Mouse (Mus musculus) cerebellum, adult (tissue): ENCODE measurements at regions not wholly inside any gene's neighbourhood (a gene's known extent, or its start where the extent isn't known, plus 50 kb on each side); places are given as distances from the start of the nearest gene placed in this dataset.

Experiments
- ATAC-seq: cut with Nextera tagmentation; 2 replicates; pipeline ENCODE4 v1.9.2; 2017; ENCODE audit warnings: mild to moderate bottlenecking, moderate library complexity, mixed read lengths; ENCODE audit not compliant: insufficient number of reproducible peaks, low FRiP score, low TSS enrichment

DNA sequence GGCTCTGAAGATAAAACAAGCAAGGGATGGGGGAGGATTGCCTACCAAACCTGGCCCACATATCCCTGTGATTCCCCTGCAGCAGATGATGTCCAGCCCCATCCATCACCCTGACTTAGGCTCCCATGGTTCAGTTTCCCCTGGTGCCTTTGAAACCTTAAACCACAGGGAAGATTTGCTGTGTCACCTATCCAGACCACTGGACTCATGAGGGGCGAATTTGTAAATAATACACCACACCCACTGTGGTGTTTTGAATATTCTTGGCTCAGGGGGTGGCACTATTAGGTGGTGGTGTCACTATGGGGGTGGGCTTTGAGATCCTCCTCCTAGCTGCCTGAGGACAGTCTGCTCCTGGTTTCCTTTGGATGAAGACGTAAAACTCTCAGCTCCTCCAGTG is 205.8 kb upstream of the Srrm4 start:
- ATAC-seq = no peak

DNA sequence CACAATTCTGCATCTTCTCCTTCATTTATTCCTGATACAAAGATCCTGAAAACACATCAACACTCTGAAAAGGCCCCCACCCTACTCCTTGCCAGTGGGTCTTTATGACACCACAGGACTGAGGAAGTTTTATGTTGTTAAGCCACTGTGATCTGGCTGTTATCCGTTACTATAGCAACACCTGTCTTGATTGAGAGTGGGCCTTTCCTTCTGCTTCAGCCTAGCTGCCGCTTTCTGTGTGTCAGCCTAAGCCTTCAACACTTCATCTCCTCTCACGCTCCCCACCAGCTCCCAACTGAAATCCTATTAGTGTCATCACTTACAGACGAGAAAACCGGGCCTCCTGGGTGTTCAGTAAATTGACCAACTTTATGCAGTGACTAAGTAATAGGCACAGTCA is 203.6 kb upstream of the Srrm4 start:
- ATAC-seq = no peak

DNA sequence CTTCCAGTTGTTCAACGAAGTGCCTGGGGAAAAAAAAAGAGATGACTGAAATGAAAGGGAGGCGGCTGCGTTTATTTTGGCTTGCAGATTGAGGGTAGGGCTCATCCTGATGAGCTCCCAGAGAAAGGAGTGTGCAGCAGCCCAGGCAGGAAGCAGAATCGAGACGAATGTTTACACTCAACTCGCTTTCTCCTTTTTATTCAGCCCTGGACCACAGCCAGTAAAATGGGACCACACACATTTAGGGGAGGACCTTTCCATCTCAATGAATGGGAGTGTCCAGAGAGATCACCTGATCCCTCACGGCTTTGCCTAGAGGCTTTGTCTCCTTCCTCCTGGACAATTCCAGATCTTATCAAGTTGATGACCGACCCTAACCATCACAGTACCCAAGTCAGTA is 198.8 kb upstream of the Srrm4 start:
- ATAC-seq = no peak

DNA sequence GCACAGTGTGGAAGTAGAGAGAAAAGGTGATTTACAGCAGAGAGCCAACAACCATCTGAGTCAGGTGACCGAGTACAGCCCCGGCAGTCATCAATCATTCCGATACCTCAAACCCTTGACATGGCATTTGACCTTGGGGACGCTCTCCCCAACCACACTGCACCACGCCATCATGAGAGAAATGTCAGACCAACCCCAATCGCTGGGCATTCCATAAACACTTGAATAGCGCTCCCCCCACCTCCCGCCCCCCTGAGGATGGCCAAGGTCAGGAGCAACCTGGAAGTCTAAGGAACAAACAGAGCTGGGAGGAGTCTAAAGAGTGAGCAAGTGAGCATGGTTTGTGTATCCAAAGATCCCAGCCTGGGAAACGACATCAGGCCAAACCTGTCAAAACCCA is 198.2 kb upstream of the Srrm4 start:
- ATAC-seq = no peak

DNA sequence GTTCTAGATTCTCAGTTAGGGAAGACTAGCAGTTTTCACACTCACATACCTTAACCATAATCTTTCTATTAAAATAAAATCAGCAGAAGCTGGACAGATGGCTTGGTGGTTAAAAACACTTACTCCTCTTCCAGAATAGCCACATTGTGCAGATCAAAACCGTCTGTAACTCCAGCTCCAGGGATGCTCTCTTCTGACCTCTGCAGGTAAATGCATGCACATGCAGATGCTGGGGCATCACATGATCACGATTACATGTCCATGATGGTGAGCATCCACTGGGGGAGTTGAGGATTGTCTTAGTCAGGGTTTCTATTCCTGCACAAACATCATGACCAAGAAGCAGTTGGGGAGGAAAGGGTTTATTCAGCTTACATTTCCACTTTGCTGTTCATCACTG is 184.8 kb upstream of the Srrm4 start:
- ATAC-seq = no peak

DNA sequence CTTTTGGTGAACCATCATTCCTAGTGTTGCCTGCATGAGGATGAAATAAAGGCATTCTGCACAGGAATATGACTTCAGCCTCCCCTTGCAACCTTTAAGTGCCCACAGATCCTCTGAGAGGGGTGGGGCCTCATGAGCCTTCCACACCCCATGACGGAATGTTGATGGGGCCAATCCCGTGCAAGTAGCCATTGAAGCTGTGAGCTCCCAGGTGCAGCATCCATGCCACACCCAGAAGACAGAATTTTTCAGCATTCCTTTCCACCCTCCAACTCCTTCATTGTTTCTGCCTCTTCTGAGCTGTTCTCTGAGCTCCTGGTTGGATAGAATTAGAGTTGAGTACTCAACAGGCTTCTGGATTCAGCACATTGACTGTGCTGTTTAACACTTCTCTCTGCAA is 174.6 kb upstream of the Srrm4 start:
- ATAC-seq = no peak

DNA sequence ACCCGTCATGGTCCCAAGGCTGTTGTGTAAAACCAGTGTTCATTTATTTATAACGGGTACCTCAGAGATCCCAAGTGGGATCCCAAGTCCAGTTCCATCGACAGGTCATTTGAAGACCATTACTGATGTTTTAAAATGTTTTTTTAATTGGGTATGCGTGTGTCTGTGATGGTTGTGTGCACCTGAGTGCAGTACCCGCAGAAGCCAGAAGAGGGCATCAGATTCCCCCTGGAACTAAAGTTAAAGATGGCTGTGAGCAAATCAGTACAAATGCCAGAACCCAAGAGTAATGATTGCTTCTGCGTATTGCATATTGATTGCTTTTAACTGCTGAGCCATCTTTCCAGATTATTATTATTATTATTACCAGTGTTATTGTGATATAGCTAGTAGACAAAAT is 169.7 kb upstream of the Srrm4 start:
- no peak for ATAC-seq

DNA sequence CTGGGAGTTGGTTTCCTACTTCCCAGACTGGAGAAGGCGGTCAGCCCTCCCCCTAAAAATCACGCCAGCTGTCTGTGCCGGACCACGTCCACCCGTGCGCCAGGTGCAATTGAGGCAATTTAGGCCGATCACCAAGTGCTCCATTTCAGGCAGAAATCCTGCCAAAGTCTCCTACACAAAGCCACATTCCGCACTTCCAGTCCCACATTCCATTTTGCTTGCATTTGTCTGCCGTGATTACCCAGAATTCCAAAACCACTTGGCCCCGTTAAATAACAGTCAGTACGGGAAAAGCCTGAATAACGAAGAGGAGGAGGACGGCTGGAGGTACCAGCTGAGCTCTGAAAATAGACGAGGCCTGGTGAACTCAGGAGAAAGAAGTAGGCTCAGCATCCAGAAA is 167.1 kb upstream of the Srrm4 start:
- no peak for ATAC-seq

DNA sequence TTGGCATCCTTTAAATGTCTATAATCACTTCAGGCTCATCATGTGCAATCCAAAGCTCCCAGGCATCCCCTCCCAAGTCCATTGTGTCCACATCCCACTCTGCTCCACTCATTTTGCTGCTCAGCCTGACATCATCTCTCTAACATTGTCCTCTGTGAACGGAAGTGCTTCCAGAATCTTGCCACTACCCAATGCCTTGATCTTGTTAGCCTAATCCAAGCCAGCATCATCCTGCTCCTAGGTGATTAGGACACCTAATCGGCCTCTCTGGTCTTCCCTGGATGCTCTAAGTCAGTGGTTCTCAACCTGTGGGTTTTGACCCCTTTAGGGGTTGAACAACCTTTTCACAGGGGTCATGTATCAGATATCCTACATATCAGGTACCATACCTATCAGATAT is 161.3 kb upstream of the Srrm4 start:
- ATAC-seq = no peak

DNA sequence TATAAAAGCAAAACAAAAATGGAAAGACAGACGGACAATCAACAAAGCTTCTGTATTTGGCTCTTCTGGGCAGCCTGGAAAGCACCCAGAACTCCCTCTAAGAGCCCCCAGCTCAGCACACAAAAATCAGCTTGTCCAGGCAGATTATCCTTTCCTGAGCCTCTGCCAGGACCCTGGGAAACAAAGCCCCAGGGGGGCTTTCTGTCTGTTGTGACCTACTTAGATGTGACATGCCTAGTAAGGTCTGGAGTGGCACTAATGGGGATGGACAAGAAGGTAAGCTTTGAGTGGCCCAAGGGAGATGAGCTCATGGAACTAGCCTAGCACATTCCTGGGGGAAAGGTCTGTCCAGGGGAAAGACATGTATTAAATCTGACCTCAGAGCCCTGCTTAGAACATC is 160.5 kb upstream of the Srrm4 start:
- ATAC-seq = no peak

DNA sequence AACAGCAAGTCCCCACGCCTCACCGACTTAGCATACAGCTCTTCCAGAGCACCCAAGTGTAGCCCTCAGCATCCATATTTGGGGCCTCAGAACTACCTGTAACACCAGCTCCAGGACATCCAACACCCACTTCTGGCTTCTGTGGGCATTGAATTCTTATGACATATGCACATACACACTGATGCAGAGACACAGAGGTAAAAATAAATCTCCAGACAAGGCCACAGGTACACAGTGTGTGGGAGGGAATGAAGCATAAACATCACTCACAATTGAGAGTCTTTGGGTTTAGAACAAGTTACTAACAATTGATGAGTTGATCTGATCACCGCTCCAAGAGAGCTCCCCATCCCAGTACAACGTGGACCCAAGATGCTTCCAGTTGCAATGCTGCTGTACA is 154.2 kb upstream of the Srrm4 start:
- ATAC-seq = no peak

DNA sequence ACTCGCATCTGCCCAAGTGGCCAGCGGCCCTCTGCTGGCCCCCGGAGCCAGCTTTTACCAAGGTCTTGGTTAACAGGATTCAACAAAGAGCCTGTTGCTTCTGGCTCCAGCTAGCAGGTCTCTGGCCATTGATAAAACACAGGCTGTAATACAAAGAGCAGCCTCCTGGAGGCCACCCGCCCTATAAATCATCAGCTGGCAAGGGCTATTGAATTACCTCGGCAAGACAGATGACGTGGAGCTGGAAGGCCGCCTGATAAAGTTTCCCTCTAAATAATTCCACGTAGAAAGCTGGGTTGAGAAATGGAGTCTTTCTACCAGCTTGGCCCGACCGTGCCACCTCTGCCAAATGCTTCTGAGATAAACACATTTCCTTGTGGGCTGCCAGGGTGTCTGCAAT is 152.8 kb upstream of the Srrm4 start:
- ATAC-seq = no peak

DNA sequence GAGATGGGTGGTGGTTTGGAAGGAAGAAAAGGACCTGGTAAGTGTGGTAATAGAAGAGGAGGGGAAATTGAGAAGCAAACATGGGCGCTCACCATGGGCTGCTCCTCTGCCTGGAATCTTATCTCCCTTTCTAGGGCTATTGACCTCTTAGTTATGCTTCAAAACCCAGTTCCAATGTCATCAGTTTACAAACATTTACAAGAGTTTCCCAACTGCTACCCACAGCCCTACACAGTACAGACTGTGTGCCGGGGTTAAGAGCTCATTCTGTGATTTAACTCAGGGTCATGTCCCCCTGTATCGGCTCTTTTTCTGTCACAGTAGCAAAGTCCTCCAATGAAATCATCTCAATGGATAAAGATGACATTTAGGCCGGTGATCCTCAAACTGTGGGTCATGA is 144.0 kb upstream of the Srrm4 start:
- no peak for ATAC-seq

DNA sequence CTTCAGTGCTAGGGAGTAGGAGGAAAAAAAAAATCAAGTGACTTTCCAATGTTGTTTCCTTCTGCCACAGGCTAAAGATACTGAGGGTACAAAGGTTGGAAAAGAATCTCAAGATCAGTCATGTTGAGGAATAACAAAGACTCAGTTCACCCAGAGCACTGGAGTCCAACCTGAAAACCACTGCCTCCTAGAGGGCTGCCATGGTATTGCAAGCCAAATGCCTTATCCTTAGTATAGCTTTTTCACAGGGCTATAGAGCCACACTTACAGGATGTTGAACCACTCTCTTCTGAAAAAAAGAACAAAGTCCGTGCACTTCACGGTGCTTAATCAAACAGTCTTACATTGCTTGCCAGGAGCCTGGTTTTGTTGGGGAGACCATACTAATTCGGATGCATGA is 139.9 kb upstream of the Srrm4 start:
- ATAC-seq = no peak

DNA sequence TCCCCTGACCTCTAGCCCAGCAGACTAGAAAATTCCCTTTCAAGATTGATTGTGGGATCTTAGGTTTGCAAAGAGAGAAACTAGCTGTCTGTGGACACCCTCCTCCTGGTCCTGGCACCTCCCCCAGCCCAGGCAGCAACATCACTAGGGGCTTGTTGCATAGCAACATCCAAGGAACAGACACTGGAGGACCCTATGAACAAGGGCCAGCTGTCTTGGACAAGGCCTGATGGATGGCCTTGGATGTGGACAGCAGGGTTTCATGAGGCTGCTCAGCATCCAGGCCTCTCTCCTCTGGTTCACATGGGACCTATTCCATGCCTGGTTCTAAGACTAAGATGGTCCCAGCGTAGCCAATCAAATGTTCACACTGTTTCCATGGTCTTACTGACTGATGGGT is 127.6 kb upstream of the Srrm4 start:
- no peak for ATAC-seq

DNA sequence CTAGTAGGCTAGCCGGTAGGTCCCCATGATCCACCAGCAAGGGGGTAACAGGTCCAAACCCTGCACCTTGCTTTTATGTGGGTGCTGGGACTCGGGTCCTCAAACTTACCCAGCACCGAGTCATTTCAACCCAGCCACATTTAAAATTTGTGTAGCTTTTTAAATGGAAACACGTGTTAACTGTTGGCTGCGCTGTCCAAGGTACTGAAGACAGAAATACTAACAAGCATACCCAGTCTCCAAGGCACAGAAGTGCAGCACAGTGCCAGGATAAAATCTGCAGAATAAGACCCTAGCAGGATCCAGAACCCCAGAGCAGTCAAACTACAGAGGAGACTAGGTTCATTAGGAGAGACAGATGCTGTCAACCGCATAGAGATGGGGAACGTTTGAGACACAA is 122.6 kb upstream of the Srrm4 start:
- no peak for ATAC-seq

DNA sequence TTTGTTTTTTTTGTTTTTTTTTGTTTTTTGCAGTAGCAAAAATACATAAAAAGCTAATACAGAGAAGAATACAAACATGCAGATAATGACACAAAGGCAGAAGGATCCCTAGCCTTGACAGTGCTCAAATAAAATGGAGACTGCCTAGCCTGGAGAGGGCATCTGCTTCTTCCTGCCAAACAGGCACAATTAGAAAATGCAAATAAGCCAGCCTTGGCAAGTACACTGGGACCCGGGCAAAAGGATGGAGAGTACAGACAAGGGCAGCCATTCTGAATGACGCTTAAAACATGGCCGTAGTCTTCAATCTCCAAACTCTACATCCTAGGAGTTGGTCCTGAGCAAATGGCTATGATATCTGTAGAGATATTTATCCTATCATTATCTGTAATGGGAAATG is 120.4 kb upstream of the Srrm4 start:
- no peak for ATAC-seq

DNA sequence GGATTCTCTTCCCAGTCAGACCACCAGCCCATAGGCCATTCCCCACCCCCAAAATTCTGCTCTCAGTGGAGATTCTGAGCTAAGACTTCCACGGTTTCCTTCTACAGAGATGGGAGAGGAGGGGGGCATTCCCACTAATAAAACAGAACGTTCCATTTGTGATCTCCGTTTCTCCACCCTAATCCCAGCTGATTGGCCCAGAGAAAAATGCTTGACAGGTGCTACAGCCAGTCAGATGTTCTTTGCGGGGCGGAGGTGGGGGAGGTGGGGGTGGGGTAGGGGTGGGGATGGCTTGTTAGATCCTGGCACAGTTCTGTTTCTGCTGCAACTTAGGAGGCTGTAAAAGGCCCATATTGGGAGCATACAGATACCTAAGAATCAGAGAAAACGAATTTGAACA is 116.9 kb upstream of the Srrm4 start:
- ATAC-seq = no peak

DNA sequence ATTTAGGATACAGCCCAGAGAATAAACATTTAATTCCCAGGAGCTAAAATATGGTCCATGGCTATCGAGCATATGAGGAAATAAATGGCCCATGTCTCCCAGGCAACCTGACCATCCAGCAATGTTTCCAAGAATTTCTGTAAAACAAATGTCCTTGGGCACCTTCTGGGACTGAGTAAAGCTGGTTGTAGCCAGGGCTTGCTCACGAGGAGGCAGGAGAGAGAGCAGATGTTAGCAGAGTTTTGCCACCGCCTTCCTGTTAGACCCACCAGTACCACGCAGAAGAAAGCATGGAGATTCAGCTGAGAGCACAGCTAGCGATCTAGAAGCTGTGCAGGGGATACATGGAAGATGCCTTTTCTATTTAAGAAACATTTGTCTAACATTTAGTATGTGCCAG is 70.8 kb upstream of the Srrm4 start:
- ATAC-seq = no peak

DNA sequence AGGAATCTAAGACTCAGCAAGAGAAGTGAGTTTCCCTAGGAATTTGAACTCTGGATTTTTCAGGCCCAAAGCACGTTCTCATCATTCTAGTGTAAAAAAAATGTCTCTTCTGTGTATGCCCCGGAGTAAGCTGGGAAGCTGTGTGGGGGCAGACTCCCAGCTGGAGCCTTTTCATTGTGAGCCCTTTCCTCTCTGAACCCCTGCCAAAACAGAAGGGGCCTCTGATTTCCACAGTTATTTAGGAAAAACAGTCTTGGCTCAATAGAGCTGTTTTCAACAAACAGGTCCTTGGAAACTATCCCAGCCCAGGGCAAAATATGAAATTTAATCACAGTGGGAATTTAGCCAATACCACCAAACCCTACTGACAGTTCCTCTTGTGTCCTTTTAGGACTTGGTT is 70.2 kb upstream of the Srrm4 start:
- no peak for ATAC-seq

DNA sequence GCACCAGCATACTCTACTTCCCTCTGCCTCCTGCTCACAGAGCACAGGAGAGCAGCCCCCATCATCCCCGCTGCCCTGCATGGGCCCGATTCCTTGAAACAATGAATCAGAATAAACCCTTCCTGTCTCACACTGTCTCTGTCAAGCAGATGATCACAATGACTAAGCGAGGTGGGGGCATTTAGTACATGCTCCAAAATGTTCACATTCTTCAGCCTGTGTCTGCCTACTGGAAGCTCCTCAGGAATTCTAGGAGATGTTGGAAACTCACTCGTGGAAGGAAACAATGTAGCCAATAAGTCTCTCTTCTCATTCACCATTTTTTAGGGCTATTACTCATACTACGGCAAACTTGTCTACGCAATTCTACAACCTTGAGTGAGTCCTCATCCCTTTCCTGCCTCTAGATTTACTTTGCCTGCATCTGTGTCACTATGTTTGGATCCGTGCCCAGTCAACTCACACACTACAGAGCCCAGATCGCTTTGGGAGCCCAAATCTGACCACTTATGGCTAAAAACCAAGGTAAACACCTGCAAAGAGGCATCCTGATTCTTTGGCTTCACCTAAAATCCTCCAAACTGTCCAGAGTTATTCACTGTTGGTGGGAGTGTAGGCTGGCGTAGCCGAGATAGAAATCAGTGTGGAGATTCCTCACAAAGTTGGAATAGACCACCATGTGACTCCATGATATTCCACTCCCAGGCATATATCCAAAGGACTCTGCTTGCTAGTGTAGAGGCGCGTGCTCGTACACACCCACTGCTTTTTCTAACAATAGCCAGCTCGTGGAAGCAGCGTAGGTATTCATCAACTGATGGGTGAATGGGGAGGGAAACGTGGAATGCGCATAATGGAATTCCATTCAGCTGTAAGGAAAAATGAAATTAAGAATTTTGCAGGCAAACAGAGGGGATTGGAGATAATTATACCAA is 63.1 kb upstream of the Srrm4 start:
- no peak for ATAC-seq
